Mouse (Mus musculus) stomach, postnatal 0 days (tissue): ENCODE data around the gene Rnasek.

Source experiments
- CTCF ChIP-seq: IDR thresholded peaks from 2 replicates; pipeline ENCODE4 v1.5.1; 2016; ENCODE audit warnings: antibody characterized with exemption, low read depth, mild to moderate bottlenecking, moderate library complexity
- EP300 ChIP-seq: optimal IDR thresholded peaks from 2 replicates; pipeline ENCODE3; 2016; ENCODE audit warnings: antibody characterized with exemption

DNA sequence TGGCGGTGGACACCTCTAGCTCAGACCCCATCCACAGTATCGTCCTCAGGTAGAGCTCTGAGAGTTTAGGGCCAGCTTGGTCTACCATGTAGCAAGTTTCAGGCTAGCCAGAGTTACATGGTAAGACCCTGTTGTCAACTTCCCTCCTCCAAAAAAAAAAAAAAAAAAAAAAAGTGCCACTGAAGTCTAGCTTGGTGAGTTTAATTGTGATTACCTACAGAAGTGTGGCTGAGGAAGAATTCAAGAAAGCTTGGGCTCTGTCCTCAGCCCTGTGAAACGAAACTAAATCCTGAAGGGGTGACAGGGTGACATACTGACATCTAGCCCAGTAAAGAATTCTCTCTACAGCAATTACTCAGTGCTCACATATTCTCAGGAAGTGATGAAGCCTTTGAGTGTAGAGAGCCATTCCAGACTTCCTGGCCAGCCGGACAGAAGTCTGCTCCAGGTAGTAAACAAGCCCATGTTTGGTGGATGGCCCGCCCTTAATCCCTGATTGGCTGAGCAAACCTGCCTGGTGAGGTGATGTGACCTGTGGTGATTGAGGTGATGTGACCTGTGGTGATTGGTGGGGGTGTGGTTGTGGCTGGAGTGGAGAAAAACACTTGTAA lies 30.8 kb downstream of the Rnasek start:
- TF ChIP-seq CTCF (no peak), EP300 (no peak)
